Mouse (Mus musculus) heart, adult 18-20 months (tissue): Measurements from ENCODE around the gene 2310034G01Rik. TPM values are rescaled to one million over a fixed set of nuclear protein-coding genes. Genes with fewer than 3 reads are reported as not detected.

Experiments used
- DNase-seq, 2 experiments: peaks; one replicate each; pipeline ENCODE4 v3.0.0; 2021 to 2022; ENCODE audit warnings: mixed read lengths in 1 of 2
- total RNA-seq, 2 experiments: library from RNA; stranded (reverse); gene quantifications; 2 replicates each; pipeline ENCODE4 v1.2.3; 2021

The 2310034G01Rik gene
- total RNA-seq, 2 experiments from 2014 or later: 0.69 TPM

DNA sequence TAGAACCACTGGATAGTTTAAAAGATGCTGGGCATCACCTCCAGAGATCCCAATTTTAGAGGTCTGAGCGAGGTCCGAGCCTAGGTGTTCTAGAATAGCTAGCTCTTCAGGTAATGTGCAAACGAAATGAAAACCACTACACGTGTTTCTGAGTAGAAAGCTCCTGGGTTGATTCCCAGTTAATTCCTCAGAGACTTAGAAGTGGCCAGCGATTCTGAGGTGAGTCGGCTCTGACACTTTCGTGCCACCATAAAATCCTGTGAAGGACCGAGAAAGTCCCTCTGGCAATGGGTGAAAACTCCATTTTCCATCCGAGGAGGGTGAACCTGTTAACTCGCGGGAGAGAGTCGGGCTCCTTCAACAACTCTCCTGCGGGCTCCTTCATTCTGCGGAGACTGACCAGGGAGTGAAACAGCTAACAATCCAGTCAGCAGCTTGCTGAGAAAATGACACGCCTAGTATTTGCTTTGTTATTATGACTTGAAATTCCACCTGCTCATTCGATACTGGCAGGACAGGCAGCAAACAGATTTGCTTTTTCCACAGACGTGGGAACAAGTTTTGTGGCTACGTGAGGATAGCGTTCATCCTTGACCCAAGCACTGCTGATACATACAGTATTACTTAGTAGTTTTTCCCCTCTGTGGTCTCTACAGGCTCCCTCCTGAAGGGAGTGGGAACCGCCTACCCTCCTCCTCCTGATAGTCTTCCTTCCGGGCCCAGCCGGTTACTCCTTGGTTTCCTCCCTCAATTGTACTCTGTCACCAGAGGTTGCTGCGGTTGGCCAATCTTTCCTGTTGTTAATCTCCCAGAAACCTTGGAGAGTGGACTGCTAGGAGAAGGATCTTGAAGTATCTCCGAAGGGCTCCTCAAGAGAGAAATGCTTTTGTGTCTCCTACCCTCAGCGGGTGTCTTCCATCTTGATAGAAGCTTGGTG is 7.5 kb upstream of the 2310034G01Rik start:
- DNase-seq: peak; percentile 39 to 51

DNA sequence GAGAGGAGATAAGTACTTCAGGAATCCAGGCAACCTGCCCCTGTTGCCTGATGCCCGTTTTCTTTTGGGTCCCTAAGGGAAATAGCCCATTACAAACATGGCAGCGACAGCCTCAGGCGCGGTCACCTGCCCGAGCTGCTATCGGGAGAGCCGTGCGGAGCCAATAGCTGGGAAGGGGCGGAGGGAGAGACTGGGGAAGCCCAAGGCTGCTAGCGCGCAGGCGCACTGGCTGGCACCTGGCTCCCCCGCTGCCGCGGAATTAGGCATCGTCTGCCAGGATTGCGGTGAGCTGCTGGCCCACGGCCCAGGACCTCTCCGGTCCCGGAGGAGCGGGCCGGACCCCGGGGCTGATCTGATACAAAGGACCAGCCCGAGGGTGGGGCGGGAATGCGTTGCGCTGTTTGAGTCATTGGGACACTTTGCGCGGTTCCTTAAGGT is 6.6 kb upstream of the 2310034G01Rik start:
- DNase-seq: peak; percentile 85 to 91

DNA sequence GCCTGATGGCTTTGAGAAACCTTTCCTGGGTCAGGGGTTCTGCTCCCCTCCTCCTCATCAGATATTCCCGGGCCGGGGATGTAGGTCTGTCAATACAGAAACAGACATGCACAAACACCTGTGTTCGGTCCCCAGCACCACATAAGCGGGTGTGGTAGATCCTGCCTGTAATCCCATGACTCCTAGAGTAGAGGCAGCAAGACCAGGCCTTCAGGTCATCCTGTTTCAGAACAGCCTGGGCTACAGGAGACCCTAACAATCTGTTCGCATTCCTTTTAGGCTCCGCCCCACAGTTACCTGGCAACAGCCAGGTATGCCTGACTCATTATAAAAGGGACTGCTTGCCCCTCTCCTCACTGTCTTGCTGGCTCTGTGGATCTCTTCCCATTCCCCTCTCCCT is 552 bp downstream of the 2310034G01Rik start:
- no peak for DNase-seq

DNA sequence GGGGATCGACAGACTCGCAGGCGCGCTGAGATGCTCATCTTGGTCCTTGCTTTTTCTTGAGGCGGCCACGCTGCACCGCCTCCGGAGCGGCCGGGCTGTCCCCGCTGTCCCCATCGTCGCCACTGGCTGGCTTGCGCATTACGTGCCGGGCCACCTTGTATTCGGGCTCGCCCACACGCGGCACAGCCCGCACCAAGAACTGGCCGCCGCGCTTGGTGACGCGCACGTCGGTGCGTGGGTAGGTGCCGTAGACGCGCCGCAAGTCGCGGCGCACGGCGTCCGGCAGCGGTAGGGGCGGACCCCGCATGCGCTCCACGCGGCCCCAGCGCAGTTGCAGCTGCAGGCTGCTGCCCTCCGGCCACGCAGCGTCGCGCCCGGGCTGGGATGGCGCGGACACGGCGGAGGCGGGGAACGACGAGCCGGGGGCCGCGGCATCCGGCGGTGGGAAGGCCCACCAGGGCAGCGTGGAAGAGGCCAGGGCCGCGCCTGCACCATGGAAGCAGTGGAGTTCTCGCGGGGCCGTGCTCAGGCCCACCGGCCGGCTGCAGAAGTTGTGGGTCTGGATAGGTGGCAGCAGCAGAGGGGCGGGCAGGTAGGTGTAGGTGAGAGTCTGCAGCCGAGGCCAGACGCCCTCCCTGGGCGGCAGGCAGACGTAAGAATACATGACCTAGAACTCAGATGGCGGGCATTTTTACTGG is 1.2 kb downstream of the 2310034G01Rik start:
- DNase-seq: peak; percentile 71 to 80

DNA sequence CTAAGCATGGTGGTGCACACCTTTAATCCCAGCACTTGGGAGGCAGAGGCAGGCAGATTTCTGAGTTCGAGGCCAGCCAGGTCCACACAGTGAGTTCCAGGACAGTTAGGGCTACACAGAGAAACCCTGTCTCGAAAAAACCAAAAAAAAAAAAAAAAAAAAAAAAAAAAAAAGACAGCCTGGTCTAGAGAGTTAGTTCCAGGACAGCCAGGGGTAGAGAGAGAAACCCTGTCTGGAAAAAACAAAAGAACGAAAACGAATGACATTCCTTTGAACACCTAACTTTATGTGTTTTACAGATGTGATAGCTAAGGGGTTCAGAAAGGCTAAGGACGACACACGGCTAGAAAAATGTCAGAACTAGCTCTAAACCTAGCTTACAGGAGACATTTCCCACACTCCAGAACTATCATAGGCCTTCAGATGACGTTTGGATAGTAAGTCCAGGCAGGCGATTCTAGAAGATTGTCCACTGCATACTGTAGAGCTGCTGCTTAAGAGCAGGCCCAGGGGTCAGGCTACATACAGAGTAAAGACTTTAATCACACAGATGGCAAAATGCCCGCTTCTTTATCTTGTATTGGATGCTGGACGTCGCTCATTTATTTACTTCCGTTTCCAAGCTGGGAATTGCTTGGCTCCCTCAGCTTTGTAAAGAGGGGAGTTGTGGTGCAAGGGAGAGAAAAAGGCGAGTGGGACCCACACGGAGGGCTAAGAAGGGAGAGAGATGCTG is 2.0 kb downstream of the 2310034G01Rik start:
- DNase-seq: no peak

DNA sequence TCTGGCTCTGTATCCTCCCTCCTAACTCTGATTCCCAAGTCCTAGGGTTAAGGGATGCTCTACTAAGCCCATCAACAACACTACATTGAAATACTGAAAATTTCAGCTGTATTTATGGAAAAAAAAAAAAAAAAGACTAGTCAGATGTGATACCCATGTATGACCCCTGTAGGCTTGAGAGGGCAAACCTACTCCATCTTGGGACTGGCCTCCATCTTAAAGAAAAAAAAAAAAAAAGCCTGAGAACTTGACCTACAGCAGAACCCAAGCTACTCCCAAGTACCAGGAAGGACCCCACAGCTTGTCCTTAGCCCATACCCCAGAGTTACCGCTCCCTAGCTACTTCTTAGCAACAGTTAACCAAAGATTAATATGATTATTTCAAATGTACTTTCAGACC is 3.0 kb downstream of the 2310034G01Rik start:
- no peak for DNase-seq

DNA sequence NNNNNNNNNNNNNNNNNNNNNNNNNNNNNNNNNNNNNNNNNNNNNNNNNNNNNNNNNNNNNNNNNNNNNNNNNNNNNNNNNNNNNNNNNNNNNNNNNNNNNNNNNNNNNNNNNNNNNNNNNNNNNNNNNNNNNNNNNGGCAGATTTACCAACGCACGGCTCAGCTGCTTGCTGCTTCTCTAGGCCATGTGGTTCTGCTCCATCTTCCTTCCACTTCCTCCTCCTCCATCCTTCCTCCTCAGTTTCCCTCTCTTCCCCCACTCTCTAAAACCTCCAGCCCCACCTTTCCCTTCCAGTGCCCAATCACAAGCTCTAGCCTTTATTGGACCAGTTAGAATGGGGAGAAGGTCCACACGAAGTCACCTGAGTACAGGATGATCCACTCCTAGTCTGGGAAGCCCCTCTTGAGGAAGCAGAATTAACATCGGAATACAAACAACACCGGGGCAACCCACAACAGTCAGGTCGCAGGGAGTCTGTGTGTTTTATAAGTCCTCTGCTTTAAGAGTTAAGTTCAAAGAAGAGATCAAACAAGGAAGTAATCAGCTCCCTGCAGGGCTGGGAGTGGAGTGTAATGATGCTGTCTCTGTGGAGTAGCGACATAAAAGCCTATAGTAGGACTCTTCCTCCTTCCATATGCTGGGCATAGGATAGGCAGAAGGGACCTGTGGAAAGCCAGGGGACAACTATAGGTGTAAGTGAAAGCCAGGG is 5.2 kb downstream of the 2310034G01Rik start:
- DNase-seq: no peak

DNA sequence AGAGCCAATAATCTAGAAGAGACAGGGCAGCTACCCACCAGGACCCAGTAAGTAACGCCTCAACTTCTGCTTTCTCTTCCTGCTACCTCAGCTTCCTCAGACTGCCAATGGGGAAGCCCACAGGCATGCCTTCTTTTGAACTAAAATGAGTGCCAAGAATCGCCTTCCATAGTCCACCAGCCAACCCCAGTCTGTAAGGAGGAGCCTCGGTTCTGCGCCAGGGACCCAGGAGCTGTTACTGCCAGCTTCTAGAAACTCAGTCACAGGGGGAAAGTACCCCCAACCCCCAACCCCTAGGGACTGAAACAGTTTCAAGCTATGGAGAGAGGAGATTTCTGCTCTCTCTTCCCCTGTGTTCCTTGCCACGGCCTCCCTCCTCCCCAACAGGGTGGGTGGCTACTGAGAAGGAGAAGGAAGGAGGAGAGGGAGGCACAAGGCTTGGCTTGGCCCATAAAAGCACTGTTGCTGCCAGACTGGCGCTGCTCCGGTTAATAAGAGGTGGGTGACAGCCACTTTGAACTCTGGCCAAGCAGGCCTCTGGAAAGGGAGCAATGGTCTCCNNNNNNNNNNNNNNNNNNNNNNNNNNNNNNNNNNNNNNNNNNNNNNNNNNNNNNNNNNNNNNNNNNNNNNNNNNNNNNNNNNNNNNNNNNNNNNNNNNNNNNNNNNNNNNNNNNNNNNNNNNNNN is 10.7 kb downstream of the 2310034G01Rik start:
- peak; percentile 74 to 75 for DNase-seq

DNA sequence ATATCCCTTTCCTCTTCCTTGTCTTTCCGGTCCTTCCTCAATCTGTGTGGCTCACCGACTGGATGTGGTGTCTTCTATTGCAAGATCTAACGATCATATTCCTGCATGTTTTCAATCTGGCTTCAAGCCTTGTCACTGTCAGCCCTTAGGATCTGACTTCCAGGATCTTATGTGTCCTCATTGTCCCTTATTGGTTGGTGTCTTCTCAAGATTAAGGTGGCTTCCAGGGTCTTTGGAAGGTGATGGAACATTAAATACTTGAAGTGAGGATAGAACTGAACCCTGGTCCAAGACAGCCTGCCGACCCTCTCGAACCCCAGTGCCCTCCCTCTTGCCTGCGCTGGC is 11.2 kb downstream of the 2310034G01Rik start:
- no peak for DNase-seq

DNA sequence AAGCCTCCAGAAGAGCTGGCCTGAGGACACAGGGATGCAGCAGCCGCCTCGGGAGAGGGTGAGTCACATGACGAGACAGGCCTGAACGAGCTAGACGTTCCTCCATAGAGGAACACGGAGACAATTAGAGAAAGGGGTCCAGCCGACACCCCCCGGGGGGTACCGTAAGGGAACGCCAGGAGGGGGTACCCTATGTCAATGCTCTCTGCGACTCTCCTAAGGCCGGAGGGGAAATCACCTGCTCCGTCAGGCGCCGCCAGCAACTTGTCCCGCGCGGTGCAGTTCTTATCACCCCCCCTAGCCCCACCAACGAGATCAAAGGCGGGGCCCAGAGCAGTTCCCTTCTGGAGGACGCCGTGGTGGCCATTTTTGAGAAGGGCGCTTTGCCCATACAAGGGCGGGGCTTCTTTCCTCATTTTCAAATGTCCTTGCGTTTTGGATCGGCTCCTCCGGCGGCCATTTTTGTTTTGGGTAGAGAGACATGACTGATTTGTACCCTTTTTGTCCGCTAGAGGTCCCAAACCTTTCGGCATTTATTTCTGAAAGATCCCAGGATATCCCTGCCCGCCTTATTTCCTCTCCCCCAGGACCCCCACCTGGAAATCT is 11.7 kb downstream of the 2310034G01Rik start, which contains the start of gene Cuedc2:
Gene Cuedc2, minus strand, starts transcription at position 372 of the 606 bp plus-strand sequence.
- DNase-seq: peak; percentile 97 to 100

DNA sequence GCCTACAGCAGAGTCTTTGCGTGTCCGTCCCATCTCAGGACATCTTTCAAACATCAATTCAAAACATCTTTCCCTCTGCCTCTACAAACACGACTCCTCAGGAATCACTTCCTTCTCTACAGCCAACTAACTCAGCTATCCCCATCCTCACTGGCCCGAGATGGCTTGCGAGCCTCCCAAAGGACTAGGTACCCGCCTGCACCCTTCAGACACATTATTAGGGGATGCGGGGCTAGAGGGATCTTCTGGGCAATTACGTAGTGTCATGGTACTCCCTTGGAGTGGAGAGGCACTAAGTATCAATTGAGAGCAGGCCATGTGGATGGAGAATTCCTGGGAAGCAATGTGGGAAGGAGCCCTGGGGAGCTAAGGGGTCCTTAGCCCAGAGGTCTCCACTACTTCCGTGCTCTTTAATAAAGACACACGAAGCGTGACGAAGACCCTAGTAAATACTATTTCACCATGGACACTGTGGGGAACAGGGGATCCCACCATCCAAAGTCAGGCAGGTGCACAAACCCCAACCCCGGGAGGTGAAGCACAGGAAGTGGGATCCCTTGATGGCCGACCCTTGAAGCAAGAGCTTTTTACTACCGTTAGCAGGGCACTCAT is 12.3 kb downstream of the 2310034G01Rik start:
- no peak for DNase-seq

DNA sequence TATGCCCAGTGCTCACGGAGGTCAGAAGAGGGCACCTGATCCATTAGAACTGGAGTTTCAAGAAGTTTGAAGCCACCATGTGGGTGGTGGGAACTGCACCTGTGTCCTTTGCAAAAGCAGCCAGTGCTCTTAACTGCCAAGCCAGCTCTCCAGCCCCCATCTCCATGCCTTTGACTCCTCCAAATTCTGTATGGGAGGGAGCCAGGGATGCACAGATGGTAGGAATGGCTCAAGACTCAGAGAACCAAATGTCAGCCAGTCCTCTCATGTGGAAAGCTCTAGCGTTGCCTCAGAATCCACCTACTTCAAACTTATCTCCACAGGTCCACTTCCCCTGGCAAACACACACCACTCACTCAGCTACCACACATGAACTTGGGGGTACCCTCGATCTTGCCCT is 16.2 kb downstream of the 2310034G01Rik start:
- DNase-seq: no peak

DNA sequence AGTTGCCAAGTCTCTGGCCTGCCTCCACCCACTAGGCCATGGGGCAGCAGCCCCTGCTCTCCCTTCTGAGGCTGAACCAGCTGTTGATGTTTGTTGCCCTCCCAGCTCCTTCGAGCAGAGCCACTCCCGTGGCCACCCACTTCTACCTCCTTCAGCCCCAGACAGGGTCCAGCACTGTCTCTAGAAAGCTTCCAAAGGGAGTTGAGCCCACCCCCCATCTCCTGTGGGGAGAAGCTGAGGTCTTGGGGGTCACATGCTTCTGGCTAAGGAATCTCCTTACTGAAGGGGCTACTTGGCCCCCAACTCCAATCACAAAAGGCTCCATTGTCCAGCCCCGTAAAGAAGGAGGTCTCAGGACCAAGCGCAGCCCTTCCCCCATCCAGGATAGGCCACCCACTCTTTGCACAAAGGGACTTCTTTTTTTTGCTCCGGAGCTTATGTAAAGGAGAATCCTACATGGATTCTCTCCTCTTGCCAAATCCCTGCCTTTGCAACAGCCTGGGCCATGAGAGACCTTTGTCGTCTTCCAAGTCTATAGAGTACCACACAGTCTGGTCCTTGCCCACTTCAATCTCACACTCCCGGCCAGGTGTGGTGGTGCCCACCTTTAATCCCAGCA is 17.3 kb downstream of the 2310034G01Rik start:
- no peak for DNase-seq

DNA sequence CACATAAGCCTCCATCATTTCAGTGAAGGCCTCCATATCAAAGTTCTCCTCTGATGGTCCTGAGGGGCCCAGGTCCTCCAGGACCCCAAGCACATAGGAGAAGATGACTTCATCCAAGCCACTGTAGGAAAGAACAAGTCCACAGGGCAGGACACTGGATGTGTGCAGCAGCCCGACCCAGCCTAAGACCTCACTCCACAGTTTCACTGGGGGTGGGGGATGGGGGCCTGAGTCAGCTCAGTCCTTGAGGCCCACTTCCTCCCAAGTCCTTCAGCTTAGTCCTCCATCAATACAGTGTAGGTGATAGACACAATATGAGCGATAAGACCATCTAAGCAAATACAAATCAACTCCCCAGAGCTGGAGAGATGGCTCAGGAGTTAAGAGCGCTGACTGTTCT is 18.2 kb downstream of the 2310034G01Rik start:
- no peak for DNase-seq

DNA sequence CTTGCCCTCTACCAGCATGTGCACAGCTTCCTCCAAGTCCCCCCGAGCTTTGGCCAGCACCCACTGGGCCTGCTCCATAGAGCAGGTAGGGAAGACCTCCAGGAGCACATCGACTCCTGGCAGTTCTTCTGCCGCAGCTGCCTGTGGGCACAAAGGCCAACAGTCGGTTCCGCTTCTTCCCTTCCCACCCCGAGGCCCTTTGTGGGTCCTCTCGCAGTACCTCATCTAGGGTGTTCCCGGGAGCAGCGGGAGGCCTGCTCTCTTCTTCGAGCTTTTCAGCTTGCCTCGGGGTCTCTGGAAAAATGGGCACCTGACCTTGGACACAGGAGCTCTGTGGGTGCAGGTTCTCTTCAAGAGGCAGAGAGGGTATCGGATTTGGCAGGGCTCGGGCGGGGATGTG is 18.8 kb downstream of the 2310034G01Rik start:
- DNase-seq: no peak

DNA sequence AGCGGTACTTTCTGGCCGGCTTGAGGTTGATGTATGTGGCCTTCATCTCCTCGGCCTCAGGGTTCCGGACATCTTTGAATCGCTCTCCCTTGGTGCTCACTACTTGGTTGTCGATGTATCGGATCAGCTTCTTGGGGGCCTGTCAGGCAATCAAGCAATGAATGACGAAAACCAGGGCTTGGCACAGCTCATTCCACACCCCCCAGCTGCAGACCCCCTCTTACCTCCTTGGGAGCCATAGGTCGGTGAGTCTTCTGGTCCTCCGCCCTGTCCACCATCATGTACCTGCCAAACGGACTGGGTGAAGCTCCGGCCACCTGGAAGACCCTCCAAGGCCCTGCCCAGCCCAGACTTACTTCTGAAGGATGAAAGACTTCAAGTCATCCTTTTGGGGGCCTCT is 19.4 kb downstream of the 2310034G01Rik start:
- DNase-seq: no peak

DNA sequence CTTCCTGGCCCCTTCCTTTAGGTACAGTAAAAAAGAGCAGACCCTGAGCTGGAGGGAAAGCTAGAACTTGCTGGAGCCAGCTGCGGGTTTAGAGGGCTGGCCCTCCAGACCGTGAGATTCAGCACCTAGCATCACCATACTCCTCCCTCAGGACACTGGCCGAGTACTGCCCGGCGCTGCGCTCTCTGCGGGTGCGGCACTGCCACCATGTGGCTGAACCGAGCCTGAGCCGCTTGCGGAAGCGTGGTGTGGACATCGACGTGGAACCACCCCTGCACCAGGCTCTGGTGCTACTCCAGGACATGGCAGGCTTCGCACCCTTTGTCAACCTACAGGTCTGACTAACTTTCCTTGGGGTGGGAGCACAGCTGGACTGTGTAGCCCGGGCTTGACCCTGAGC is 20.2 kb downstream of the 2310034G01Rik start:
- DNase-seq: peak; percentile 86 to 88

DNA sequence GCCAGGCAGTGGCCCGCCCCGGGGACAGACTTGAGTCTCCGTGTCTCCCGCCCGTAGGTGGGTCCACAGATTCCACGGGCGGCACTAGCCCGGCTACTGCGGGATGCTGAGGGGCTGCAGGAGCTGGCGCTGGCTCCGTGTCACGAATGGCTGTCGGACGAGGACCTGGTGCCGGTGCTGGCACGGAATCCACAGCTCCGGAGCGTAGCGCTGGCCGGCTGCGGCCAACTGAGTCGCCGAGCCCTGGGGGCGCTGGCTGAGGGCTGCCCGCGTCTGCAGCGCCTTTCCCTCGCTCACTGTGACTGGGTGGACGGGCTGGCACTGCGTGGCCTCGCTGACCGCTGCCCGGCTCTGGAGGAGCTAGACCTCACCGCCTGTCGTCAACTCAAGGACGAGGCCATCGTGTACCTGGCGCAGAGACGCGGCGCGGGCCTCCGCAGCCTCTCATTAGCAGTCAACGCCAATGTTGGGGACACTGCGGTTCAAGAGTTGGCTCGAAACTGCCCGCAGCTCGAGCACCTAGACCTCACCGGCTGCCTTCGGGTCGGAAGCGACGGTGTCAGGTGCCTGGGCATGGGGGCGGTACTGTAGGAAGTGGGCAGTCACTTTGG is 21.0 kb downstream of the 2310034G01Rik start:
- peak; percentile 33 to 38 for DNase-seq
